In the genomic region with DNA sequence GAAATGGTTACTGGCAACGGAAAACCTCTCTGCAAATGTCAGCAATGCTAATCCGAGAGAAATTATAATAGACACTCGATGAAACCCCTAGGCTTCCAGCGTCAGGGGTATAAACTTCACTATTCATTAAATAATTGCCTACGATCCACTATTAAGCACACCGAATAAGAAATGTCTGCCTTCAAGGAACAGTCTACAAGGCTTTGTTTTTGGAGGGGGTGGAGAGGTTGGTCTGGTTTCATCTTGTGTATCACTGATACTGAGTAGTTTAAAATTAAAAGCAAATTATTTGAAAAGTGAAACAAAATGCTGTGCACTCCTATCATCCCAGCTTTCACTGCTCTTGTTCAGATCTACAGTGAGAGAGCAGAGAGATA, we compare ENCODE assay signal across 8 mouse cellular contexts. TPM values are rescaled to one million over a fixed set of nuclear protein-coding genes. Genes with fewer than 3 reads are reported as not detected.
DNase-seq lines count a peak whose midpoint lies in the region; ATAC-seq lines count a peak whose summit lies in the region.

No protein-coding gene starts in this region.

- no peaks in the 10 kb centered on the region for H3K9me3 ChIP-seq in lung, embryonic 16.5 days (ENCODE audit: control insufficient read depth, low read length)
- H3K9me3 ChIP-seq in forebrain, embryonic 11.5 days (ENCODE audit: control insufficient read depth, low read length) = no peaks in the 10 kb centered on the region
- no peaks in the 10 kb centered on the region for H3K9me3 ChIP-seq in liver, embryonic 11.5 days (ENCODE audit: control insufficient read depth, low read length)
- no peaks in the 10 kb centered on the region for H3K9me3 ChIP-seq in stomach, embryonic 15.5 days

- no peak for DNase-seq in lung, postnatal 10 days
- DNase-seq in forebrain, embryonic 11.5 days (ENCODE audit: low spot score) = no peak
- DNase-seq in liver, embryonic 11.5 days (ENCODE audit: low spot score) = no peak
- no peak for DNase-seq in cerebellum, postnatal 4 days (ENCODE audit: low spot score in 2 of 2)
- no peak for DNase-seq in right cerebral cortex, postnatal 36 days (ENCODE audit: low spot score in 2 of 2)
- DNase-seq in cerebellum, postnatal 36 days = no peak

- H3K4me3 ChIP-seq in lung, embryonic 16.5 days (ENCODE audit: low read length) = peak overlapping the region; percentile 83
- peak overlapping the region; percentile 85 for H3K4me3 ChIP-seq in forebrain, embryonic 11.5 days (ENCODE audit: low read depth, low read length)
- peak overlapping the region; percentile 94 for H3K4me3 ChIP-seq in liver, embryonic 11.5 days (ENCODE audit: low read depth, low read length)
- peak overlapping the region; percentile 78 for H3K4me3 ChIP-seq in stomach, embryonic 15.5 days (replicated peaks)

- no peaks in the 10 kb centered on the region for H3K36me3 ChIP-seq in lung, embryonic 16.5 days (ENCODE audit: control insufficient read depth, insufficient read depth, low read length)
- no peaks in the 10 kb centered on the region for H3K36me3 ChIP-seq in forebrain, embryonic 11.5 days (ENCODE audit: control insufficient read depth, insufficient read depth, low read length)
- no peaks in the 10 kb centered on the region for H3K36me3 ChIP-seq in liver, embryonic 11.5 days (ENCODE audit: control insufficient read depth, insufficient read depth, low read length)
- H3K36me3 ChIP-seq in stomach, embryonic 15.5 days = no peaks in the 10 kb centered on the region

- peak overlapping the region; percentile 57 for H3K9ac ChIP-seq in lung, embryonic 16.5 days (ENCODE audit: low read length)
- H3K9ac ChIP-seq in forebrain, embryonic 11.5 days (ENCODE audit: low read length) = peak overlapping the region; percentile 13; the same call in 1 of the 2 replicates
- peak overlapping the region; percentile 96 for H3K9ac ChIP-seq in liver, embryonic 11.5 days (ENCODE audit: low read depth, low read length)
- no peak overlapping the region; the same call in 1 of the 2 replicates for H3K9ac ChIP-seq in stomach, embryonic 15.5 days

- peaks cover 24% of the 10 kb centered on the region for H3K4me1 ChIP-seq in lung, embryonic 16.5 days (replicated peaks; ENCODE audit: control insufficient read depth, insufficient read depth, low read length)
- H3K4me1 ChIP-seq in forebrain, embryonic 11.5 days (replicated peaks; ENCODE audit: control insufficient read depth, insufficient read depth, low read length) = peaks cover 5% of the 10 kb centered on the region
- peaks cover 28% of the 10 kb centered on the region for H3K4me1 ChIP-seq in liver, embryonic 11.5 days (replicated peaks; ENCODE audit: control insufficient read depth, insufficient read depth, low read length)
- peaks cover 7% of the 10 kb centered on the region; the same call in 1 of the 2 replicates for H3K4me1 ChIP-seq in stomach, embryonic 15.5 days

- H3K4me2 ChIP-seq in lung, embryonic 16.5 days (ENCODE audit: low read depth, low read length) = peak overlapping the region; percentile 68
- peak overlapping the region; percentile 32; the same call in 1 of the 2 replicates for H3K4me2 ChIP-seq in forebrain, embryonic 11.5 days (ENCODE audit: low read depth, low read length, severe bottlenecking)
- H3K4me2 ChIP-seq in liver, embryonic 11.5 days = peak overlapping the region; percentile 75
- H3K4me2 ChIP-seq in stomach, embryonic 15.5 days = peak overlapping the region; percentile 59

- H3K27me3 ChIP-seq in lung, embryonic 16.5 days (ENCODE audit: control insufficient read depth, insufficient read depth, low read depth, low read length) = no peaks in the 10 kb centered on the region
- no peaks in the 10 kb centered on the region for H3K27me3 ChIP-seq in forebrain, embryonic 11.5 days (ENCODE audit: control insufficient read depth, insufficient read depth, low read length)
- no peaks in the 10 kb centered on the region for H3K27me3 ChIP-seq in liver, embryonic 11.5 days (replicated peaks; ENCODE audit: control insufficient read depth, insufficient read depth, low read length)
- no peaks in the 10 kb centered on the region for H3K27me3 ChIP-seq in stomach, embryonic 15.5 days (replicated peaks)

- ATAC-seq in lung, embryonic 16.5 days (ENCODE audit: low read depth) = peak; percentile 50
- peak; percentile 63 for ATAC-seq in forebrain, embryonic 11.5 days (replicated peaks; ENCODE audit: low FRiP score)
- peak; percentile 54 for ATAC-seq in liver, embryonic 11.5 days (replicated peaks; ENCODE audit: low FRiP score)
- ATAC-seq in stomach, embryonic 15.5 days (ENCODE audit: insufficient read depth, low FRiP score, low read depth) = peak; percentile 12

- 3% methylated on average over 6 of the region's 6 CpGs for WGBS in lung, embryonic 16.5 days
- WGBS in forebrain, embryonic 11.5 days = 3% methylated on average over 6 of the region's 6 CpGs
- WGBS in liver, embryonic 11.5 days = 4% methylated on average over 6 of the region's 6 CpGs
- WGBS in stomach, embryonic 15.5 days = 3% methylated on average over 6 of the region's 6 CpGs

- no peak overlapping the region for H3K27ac ChIP-seq in lung, embryonic 16.5 days (ENCODE audit: low read length)
- no peak overlapping the region for H3K27ac ChIP-seq in forebrain, embryonic 11.5 days (ENCODE audit: low read depth, low read length)
- peak overlapping the region; percentile 99; the same call in 1 of the 2 replicates for H3K27ac ChIP-seq in liver, embryonic 11.5 days (ENCODE audit: low read depth, low read length)
- peak overlapping the region; percentile 97 for H3K27ac ChIP-seq in stomach, embryonic 15.5 days

RNA-seq across cellular contexts. Expression of a gene that starts 0.4 kb away (rescaled TPM):
- polyA plus RNA-seq in lung, embryonic 16.5 days (2015; fragmentation: Nextera tagmentation; extraction: Ambion mirVana) = 38.2 and 44.6 TPM in 2 replicates
- 40.1 and 48.2 TPM in 2 replicates for polyA plus RNA-seq in forebrain, embryonic 11.5 days (2014; fragmentation: Nextera tagmentation; extraction: Ambion mirVana)
- 38.3 TPM in 2 replicates for polyA plus RNA-seq in liver, embryonic 11.5 days (2014; fragmentation: Nextera tagmentation; extraction: Ambion mirVana)
- polyA plus RNA-seq in stomach, embryonic 15.5 days (2015; fragmentation: Nextera tagmentation; extraction: Ambion mirVana) = 37.7 and 38.3 TPM in 2 replicates

RNA-seq across cellular contexts. Expression of a gene that starts 46.9 kb away (rescaled TPM):
- polyA plus RNA-seq in lung, embryonic 16.5 days (2015; fragmentation: Nextera tagmentation; extraction: Ambion mirVana) = 5.8 and 6.1 TPM in 2 replicates
- polyA plus RNA-seq in forebrain, embryonic 11.5 days (2014; fragmentation: Nextera tagmentation; extraction: Ambion mirVana) = 1.2 and 1.7 TPM in 2 replicates
- 26.6 and 31.3 TPM in 2 replicates for polyA plus RNA-seq in liver, embryonic 11.5 days (2014; fragmentation: Nextera tagmentation; extraction: Ambion mirVana)
- 5.6 and 7.2 TPM in 2 replicates for polyA plus RNA-seq in stomach, embryonic 15.5 days (2015; fragmentation: Nextera tagmentation; extraction: Ambion mirVana)

RNA-seq across cellular contexts. Expression of a gene that starts 59.4 kb away (rescaled TPM):
- polyA plus RNA-seq in lung, embryonic 16.5 days (2015; fragmentation: Nextera tagmentation; extraction: Ambion mirVana) = 13.8 and 15.5 TPM in 2 replicates
- 38.6 and 41.4 TPM in 2 replicates for polyA plus RNA-seq in forebrain, embryonic 11.5 days (2014; fragmentation: Nextera tagmentation; extraction: Ambion mirVana)
- polyA plus RNA-seq in liver, embryonic 11.5 days (2014; fragmentation: Nextera tagmentation; extraction: Ambion mirVana) = 25.7 and 27.0 TPM in 2 replicates
- 25.8 and 25.9 TPM in 2 replicates for polyA plus RNA-seq in stomach, embryonic 15.5 days (2015; fragmentation: Nextera tagmentation; extraction: Ambion mirVana)

Comparison
In these comparisons a context has a peak if more than half of its experiments do, and no peak if none do; other contexts are left out.
1. ATAC-seq: peak in every context shown above with its lines; median percentile 63 in forebrain, embryonic 11.5 days; 54 in liver, embryonic 11.5 days; 50 in lung, embryonic 16.5 days; 12 in stomach, embryonic 15.5 days.
2. H3K27ac ChIP-seq: peak in liver, embryonic 11.5 days (single experiment) and stomach, embryonic 15.5 days (single experiment); none in lung, embryonic 16.5 days (single experiment) and forebrain, embryonic 11.5 days (single experiment).
3. Peak in every context shown above with its lines, with median percentiles within 50 percentile points of each other: H3K4me2 ChIP-seq and H3K4me3 ChIP-seq.